Mouse (Mus musculus) fibroblast of lung, adult 2 months (primary cell): ENCODE measurements around the gene Stc2.

Experiments used
- DNase-seq: peaks from one replicate; pipeline ENCODE4 v3.0.0-alpha.2; 2011; ENCODE audit warnings: low read depth

The Stc2 gene

DNA sequence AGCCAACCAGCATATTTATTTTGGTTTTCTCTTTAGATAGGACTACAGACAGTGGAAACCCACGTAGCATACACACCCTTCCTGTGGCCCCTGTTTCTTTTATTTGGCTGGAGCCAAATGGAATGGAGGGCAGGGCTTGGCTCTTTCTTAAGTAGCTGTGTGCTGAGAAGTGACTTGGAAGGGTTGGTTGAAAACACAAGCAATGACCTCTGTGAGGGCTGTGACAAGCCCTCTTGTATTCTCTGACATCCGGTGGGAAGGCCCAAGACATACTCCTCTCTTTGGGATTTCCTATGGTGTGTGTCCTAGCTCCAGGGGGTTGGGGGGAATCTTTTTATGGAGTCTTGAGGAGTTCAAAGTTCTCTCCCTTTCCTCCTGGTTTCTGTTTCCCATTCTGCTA is 3.5 kb downstream of the Stc2 start:
- DNase-seq: no peak

DNA sequence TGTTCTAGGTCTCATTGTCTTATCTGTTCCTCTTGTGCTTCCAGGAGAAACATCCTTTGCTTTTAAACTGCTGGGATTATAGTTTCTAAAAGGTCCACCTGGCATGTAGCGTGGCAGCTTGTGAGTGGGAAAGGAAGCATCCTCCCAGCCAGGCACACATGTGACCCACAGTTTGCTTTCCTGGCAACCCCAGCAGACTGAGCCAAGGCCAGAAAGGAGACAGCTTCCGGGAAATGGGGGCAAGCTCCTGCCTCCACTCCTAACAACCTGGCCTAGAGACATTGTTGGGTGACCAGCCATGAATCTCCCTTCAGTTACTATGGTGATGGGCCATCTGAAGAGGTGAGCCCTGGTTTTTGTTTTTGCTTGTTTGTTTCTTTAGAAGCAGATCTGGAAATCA is 3.9 kb downstream of the Stc2 start:
- DNase-seq: no peak

DNA sequence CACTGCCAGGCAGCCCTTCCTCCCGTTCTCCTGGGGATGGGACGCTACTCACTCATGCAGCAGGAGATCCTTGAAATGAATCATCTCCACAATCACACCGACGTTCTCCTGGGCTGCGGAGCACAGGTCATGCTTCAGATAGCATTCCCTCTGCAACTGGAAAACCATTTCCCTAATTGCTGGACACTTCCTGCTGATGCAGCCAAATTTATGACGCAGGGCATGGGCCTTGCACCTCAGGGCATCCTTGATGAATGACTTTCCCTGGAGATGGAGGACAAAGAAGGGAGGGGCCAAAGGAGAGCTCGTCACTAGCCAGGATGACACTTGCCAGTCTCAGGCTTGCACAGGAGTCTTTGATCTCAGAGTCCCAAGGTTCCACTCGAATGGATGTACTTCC is 4.6 kb downstream of the Stc2 start:
- DNase-seq: no peak

DNA sequence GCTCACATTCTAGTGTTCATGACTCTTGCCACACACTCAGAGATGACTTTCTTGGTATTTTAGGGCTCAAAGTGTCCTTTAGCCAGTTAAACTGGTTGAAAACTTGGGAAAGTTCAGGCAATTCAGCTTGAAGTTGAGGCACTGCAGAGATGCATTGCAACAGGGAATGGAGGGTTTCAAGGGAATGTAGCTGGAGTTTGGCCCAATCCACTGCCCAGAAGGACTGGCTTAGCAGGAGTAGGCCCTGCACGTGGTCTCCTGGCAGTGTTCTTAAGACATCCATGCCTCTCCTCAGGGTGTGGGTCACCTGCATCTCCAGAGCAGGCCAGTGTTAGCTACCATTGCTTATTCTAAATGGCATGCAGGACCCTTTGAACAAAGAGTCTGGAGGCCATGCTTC is 7.0 kb downstream of the Stc2 start:
- no peak for DNase-seq

DNA sequence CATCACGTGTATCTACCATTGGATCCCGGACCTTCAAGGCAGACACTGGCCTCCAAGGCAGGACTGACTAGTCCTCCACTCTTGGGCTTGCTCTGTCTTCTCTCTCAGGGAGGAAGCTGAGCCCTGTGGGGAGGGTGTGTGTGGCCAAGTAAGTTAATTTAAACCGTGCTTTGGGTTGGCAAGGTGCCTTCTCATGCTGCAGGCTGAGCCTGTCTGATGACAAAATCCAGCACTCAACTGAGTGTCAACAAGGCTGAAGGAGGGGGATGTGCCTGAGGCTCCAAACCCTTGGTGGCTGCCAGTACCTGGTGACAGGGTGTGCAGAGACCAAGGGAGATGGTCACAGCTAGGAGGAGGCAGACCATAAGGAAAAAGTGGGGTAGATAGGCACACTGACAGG is 7.5 kb downstream of the Stc2 start:
- peak; percentile 43 for DNase-seq

DNA sequence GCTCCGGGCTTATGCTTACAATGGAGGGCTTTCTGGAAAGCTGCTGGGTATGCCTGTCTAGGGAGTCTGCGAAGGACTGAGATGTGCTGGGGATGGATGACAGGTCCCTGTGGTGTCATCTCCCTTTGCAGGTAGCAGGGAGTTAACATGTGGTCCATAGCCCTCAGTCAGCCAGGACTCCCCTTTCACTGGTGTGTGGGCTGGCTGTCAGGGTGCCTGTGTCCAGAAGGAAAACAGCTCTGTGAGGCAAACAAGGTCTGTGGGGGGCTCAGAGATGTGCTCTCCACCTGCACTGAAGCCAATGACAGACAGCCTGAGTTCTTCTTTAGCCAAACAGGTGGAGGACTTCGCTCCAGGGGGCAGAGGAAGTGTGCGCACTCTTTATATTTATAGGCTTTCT is 8.8 kb downstream of the Stc2 start:
- no peak for DNase-seq

DNA sequence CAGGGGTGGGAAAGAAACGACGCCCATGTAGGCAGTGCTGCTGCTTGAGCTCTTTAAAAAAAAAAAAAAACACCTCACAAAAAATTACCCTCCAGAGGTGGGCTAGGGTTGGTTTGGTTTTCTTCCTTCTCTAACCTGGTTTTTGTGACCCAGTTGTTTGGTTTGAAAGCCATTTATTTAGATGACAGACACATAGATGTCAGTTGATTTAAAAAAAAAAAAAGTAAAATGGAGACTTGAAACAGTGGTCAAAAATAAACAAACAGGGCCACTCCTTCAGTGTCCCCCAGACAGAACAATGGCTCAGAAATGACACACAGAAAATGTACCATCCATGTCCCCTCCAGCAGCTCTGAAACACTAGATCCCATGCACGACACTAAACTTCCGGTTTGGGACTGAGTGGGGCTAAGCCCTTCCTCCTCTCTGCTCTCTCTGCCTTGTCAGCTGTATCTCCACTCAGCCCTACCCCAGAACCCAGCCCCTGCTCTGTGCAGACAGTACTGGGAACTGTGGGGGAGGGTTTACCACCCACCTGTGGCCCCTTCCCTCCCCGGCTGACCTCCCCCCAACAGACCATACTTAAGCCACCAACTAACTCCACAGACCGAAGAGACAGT is 10.5 kb downstream of the Stc2 start:
- DNase-seq: no peak

DNA sequence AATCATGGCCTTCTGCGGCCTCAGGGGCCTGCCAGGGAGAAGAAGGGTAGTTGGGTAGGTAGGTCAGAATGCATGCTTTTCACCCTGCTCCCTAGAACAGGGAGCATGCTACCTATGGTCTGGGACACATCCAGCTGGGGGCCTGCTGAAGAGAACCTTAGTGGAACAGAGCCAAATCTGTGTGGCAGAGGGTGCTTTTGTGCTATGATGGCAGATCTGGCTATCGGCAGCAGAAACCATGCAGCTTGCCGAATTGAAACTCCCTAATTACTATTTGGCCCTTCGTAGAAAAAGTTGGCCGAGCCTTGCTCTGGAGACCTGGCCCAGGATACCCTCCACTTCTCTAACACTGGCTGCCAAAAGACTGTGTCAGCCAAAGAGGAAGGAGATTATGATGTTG is 11.4 kb downstream of the Stc2 start:
- DNase-seq: no peak

DNA sequence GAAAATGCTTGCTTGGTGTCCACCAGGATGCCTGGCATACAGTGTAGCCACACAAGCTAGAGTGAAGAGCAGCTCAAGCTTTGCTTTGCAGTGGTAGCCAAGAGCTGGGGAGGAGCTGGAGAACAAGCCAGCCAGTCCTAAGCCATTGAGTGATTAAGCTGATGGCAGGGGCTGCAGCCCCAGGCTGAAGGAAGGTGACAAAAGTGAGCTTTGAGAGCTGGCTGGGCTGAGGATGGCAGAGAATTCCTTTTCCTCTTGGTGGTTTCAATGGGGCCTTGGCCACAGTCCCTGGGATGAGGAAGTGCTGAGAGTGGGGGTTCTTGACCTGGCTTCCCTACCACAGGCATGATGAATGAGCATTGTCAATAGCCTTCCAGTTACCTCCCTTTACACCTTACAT is 13.0 kb downstream of the Stc2 start:
- DNase-seq: no peak

DNA sequence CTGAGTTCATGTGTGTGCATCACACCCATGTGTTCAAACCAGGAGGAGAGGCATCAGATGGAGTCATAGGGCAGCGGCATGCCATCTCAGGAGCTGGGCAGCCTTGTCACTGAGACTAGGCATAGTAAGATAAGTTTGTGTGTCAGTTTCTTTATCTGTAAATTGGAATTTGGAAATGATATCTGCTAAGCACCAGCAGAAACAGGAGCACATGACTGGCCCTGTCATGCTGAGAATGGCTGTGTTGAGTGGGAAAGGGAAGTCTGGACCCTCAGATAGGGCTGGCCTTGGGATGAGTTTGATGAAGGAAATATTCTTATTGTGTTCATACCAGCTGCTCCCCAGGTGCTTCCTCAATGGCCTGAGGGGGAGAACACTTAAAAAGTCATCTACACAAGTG is 14.1 kb downstream of the Stc2 start:
- no peak for DNase-seq

DNA sequence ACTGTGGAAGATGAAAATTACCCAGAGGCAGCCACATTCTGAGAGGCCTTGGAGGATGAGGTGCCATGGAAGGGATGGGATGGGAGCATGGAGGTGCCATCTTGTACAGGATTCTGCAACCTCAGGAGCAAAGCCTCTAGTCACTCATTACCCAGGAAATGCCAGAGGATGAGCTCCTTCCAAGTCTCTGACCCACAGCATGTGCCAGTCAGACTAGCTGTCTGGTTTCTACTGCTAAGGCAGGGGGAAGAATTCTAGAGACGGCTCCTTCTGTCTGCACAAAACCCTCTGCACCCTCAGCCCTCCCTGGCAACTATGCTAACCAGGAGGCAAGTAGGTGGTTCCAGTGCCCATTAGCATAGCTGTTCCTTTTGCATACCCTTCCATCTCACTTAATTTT is 15.4 kb downstream of the Stc2 start:
- DNase-seq: no peak
